ENCODE assay signal across 11 mouse cellular contexts in the genomic region with DNA sequence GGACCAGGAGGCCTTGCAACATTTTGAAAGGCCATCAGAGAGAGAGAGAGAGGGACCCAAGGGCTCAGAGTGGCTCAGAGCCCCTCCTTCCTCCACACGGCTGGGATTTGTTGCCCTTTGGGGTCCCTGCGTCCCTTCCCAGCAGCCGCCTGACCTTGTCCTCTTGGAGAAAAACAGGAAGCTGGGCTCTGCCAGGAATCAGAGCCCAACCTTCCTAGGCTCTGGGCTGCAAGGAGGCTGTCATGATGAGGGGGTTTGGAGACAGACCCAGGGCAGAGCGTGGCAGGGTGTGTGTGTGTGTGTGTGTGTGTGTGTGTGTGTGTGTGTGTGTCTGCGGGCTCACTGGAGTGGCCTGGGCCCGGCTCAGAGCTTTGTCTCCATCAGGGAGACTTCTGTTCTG. TPM values are rescaled to one million over a fixed set of nuclear protein-coding genes. Genes with fewer than 3 reads are reported as not detected.
A peak's percentile ranks its signal among the peaks of the same experiment; 100 is the strongest.
DNase-seq lines count a peak whose midpoint lies in the region; ATAC-seq and TF ChIP-seq lines count a peak whose summit lies in the region.
"Had no signal": no experiment of that assay in that cellular context is flagged by ENCODE, and none has a peak within 500 bp of the region (broad histone marks: within the 10 kb centered on the region; RNA-seq: fewer than 3 reads in every experiment).

No protein-coding gene starts in this region.

- H3K4me1 ChIP-seq in limb, embryonic 15.5 days = peaks cover 30% of the 10 kb centered on the region
- H3K4me1 ChIP-seq in stomach, postnatal 0 days (replicated peaks; ENCODE audit: control insufficient read depth, insufficient read depth) = no peaks in the 10 kb centered on the region
- H3K4me1 ChIP-seq: midbrain, embryonic 13.5 days had no signal

- no peak for TF ChIP-seq CTCF in stomach, postnatal 0 days (IDR thresholded peaks at IDR 0.05; ENCODE audit: low read depth)

- no peaks in the 10 kb centered on the region for H3K9me3 ChIP-seq in limb, embryonic 15.5 days
- no peaks in the 10 kb centered on the region for H3K9me3 ChIP-seq in stomach, postnatal 0 days (ENCODE audit: control insufficient read depth, low read length)
- H3K9me3 ChIP-seq: midbrain, embryonic 13.5 days had no signal

- WGBS in limb, embryonic 15.5 days = 43% methylated on average over 6 of the region's 6 CpGs
- 34% methylated on average over 6 of the region's 6 CpGs for WGBS in stomach, postnatal 0 days

- no peak for TF ChIP-seq EP300 in stomach, postnatal 0 days (optimal IDR thresholded peaks at IDR 0.05)

- H3K27ac ChIP-seq in limb, embryonic 15.5 days = 0 out of 2 replicates have a peak overlapping the region, but pooled peaks have one; percentile 50
- H3K27ac ChIP-seq in stomach, postnatal 0 days (replicated peaks) = peak overlapping the region; percentile 56
- H3K27ac ChIP-seq: midbrain, embryonic 13.5 days had no signal

- H3K27me3 ChIP-seq in limb, embryonic 15.5 days = no peaks in the 10 kb centered on the region; the same call in 1 of the 2 replicates
- no peaks in the 10 kb centered on the region for H3K27me3 ChIP-seq in stomach, postnatal 0 days (ENCODE audit: control insufficient read depth, insufficient read depth, low read length)
- H3K27me3 ChIP-seq: midbrain, embryonic 13.5 days had no signal

- H3K36me3 ChIP-seq in limb, embryonic 15.5 days = no peaks in the 10 kb centered on the region
- H3K36me3 ChIP-seq in stomach, postnatal 0 days (ENCODE audit: control insufficient read depth, insufficient read depth, low read length) = no peaks in the 10 kb centered on the region
- H3K36me3 ChIP-seq: midbrain, embryonic 13.5 days had no signal

- no peak overlapping the region for H3K9ac ChIP-seq in limb, embryonic 15.5 days
- no peak overlapping the region for H3K9ac ChIP-seq in stomach, postnatal 0 days (ENCODE audit: low read length)
- H3K9ac ChIP-seq: midbrain, embryonic 13.5 days had no signal

- H3K4me3 ChIP-seq in limb, embryonic 15.5 days = no peak overlapping the region
- no peak overlapping the region for H3K4me3 ChIP-seq in stomach, postnatal 0 days (ENCODE audit: low read depth, low read length)
- H3K4me3 ChIP-seq: layer of hippocampus, adult 2 months; midbrain, embryonic 13.5 days had no signal

- ATAC-seq in limb, embryonic 15.5 days (ENCODE audit: insufficient number of reproducible peaks, low FRiP score, low TSS enrichment, low read depth) = no peak
- peak; percentile 73 for ATAC-seq in stomach, postnatal 0 days (ENCODE audit: low FRiP score, low TSS enrichment)
- ATAC-seq: midbrain, embryonic 13.5 days had no signal

- H3K4me2 ChIP-seq in limb, embryonic 15.5 days = no peak overlapping the region
- no peak overlapping the region for H3K4me2 ChIP-seq in stomach, postnatal 0 days (replicated peaks; ENCODE audit: low read depth)
- H3K4me2 ChIP-seq: midbrain, embryonic 13.5 days had no signal

- DNase-seq in adrenal gland, adult (ENCODE audit: inconsistent age in 2 of 2, low spot score in 1 of 2) = peak; percentile 47 to 59
- DNase-seq in adrenal gland, postnatal 4 days (ENCODE audit: low spot score in 2 of 2) = no peak
- peak; percentile 68 for DNase-seq in ovary, adult 18-20 months (ENCODE audit: low spot score)
- no peak for DNase-seq in ovary, postnatal 14 days (ENCODE audit: low spot score)
- DNase-seq in stomach, postnatal 0 days (ENCODE audit: low spot score) = no peak
- no peak for DNase-seq in frontal cortex, postnatal 10 days (ENCODE audit: low spot score in 2 of 2)
- DNase-seq in cerebellum, adult 11-12 months = no peak
- DNase-seq: spleen, adult 18-20 months had no signal

RNA-seq across cellular contexts. Expression of gene Map3k14, which starts 18.7 kb away (rescaled TPM):
- 1 to 10 TPM; 6.9 to 8.0 TPM for total RNA-seq in adrenal gland, postnatal 4 days (2021)
- 4.3 and 5.3 TPM in 2 replicates for polyA plus RNA-seq in limb, embryonic 15.5 days (2015; fragmentation: Nextera tagmentation; extraction: Ambion mirVana)
- 1.6 TPM in 2 replicates for polyA plus RNA-seq in stomach, postnatal 0 days (2015; fragmentation: Nextera tagmentation; extraction: Ambion mirVana)

Comparison
In these comparisons a context has a peak if more than half of its experiments do, and no peak if none do; other contexts are left out.
1. DNase-seq: peak in adrenal gland, adult (2 of 2) and ovary, adult 18-20 months (single experiment); none in adrenal gland, postnatal 4 days (0 of 2), ovary, postnatal 14 days (single experiment), stomach, postnatal 0 days (single experiment), frontal cortex, postnatal 10 days (0 of 2) and cerebellum, adult 11-12 months (single experiment).